Mouse (Mus musculus) stomach, postnatal 0 days (tissue): ENCODE results near the gene Begain. TPM values are rescaled to one million over a fixed set of nuclear protein-coding genes. Genes with fewer than 3 reads are reported as not detected.

Experiments used
- ATAC-seq: fragments of 200-750 bp; cut with Nextera tagmentation; 2 replicates; pipeline ENCODE4 v1.8.0; 2017; ENCODE audit not compliant: low FRiP score, low TSS enrichment
- DNase-seq: peaks from one replicate; pipeline ENCODE4 v3.0.0-alpha.2; 2016; ENCODE audit warnings: low spot score
- H3K27ac ChIP-seq: fragments of 300-500 bp; sonication (generic); replicated peaks from 2 replicates; pipeline ENCODE4 v1.5.1; 2014; ENCODE audit warnings: mild to moderate bottlenecking, control low read depth
- H3K27me3 ChIP-seq: fragments of 300-500 bp; sonication (generic); 2 replicates; pipeline ENCODE4 v1.6.1; 2014; ENCODE audit warnings: low read length; ENCODE audit not compliant: control insufficient read depth, insufficient read depth
- H3K36me3 ChIP-seq: fragments of 300-500 bp; sonication (generic); 2 replicates; pipeline ENCODE4 v1.6.1; 2014; ENCODE audit warnings: low read length, mixed read lengths; ENCODE audit not compliant: control insufficient read depth, insufficient read depth
- H3K4me1 ChIP-seq: fragments of 300-500 bp; sonication (generic); replicated peaks from 2 replicates; pipeline ENCODE4 v1.6.1; 2014; ENCODE audit warnings: antibody characterized with exemption; ENCODE audit not compliant: control insufficient read depth, insufficient read depth
- H3K4me2 ChIP-seq: fragments of 300-500 bp; sonication (generic); replicated peaks from 2 replicates; pipeline ENCODE4 v1.6.1; 2014; ENCODE audit warnings: low read depth, mild to moderate bottlenecking, control low read depth, moderate library complexity
- H3K4me3 ChIP-seq: fragments of 300-500 bp; sonication (generic); 2 replicates; pipeline ENCODE4 v1.5.1; 2014; ENCODE audit warnings: low read depth, low read length, control low read depth
- H3K9ac ChIP-seq: fragments of 300-500 bp; sonication (generic); 2 replicates; pipeline ENCODE4 v1.6.1; 2014; ENCODE audit warnings: mild to moderate bottlenecking, low read length, control low read depth, mixed read lengths
- H3K9me3 ChIP-seq: fragments of 300-500 bp; sonication (generic); 2 replicates; pipeline ENCODE4 v1.6.1; 2016; ENCODE audit warnings: low read length; ENCODE audit not compliant: control insufficient read depth
- CTCF ChIP-seq: IDR thresholded peaks from 2 replicates; pipeline ENCODE4 v1.5.1; 2016; ENCODE audit warnings: antibody characterized with exemption, low read depth, mild to moderate bottlenecking, moderate library complexity
- EP300 ChIP-seq: optimal IDR thresholded peaks from 2 replicates; pipeline ENCODE3; 2016; ENCODE audit warnings: antibody characterized with exemption
- WGBS: fragments of 180-500 bp; shearing (Covaris S2); extraction: QIAGEN DNeasy Blood & Tissue Kit; methylation state at CpG from one replicate; pipeline ENCODE4 v1.1.7; 2014; 5-methylcytosine and 5-hydroxymethylcytosine counted together
- polyA plus RNA-seq: library from polyadenylated mRNA; unstranded; fragments of >200 nt; fragmentation: Nextera tagmentation; extraction: Ambion mirVana; gene quantifications from 2 replicates; pipeline ENCODE4 v1.2.1, GENCODE M21; 2015

The Begain gene
- polyA plus RNA-seq, 1 experiment from 2014 or later = 1.6 TPM

GRCm38 (mm10) chr12:109068738-109069137 is 721 bp upstream of the Begain start:
- H3K4me1 ChIP-seq = peaks cover 3% of the 10 kb centered on the region; the same call in 1 of the 2 replicates
- peak overlapping the region; percentile 91 for H3K4me2 ChIP-seq
- H3K36me3 ChIP-seq = no peaks in the 10 kb centered on the region
- ATAC-seq = no peak
- H3K27ac ChIP-seq = no peak overlapping the region
- H3K9ac ChIP-seq = no peak overlapping the region
- no peaks in the 10 kb centered on the region for H3K27me3 ChIP-seq
- TF ChIP-seq EP300 = no peak
- no peak for TF ChIP-seq CTCF
- no peaks in the 10 kb centered on the region for H3K9me3 ChIP-seq
- DNase-seq = no peak
- H3K4me3 ChIP-seq = no peak overlapping the region
- 58% methylated on average over 7 of the region's 7 CpGs for WGBS

DNA sequence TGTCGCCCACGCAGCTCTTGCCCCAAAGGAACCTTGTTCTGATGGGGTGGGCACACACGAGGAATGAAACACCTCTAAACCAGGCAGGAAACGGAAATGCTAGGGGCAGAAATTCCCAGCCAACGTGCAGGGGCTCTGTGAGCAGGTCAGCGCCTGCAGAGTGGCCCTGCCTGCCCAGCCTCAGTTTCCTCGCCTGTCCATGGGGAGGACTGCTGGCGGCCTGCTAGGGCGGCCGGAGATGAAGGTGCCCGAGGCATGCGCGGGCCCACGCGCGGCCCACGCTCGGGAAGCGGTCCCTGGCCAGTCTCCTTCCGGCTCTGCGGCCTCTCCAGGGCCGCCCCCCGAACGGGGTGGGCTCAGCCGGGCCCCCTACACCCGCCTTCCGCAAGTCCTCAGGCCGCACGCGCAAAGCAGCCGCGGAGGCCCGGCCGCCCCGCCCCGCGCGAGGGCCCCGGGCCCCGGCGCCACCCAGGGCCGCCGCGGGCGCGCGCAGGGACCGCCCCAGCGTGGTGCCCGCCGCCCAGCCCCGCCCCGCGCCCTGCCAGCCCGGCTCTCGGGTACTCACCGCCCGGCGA is 369 bp downstream of the Begain start:
- Histone ChIP-seq H3K9me3 (no peaks in the 10 kb centered on the region), H3K27me3 (no peaks in the 10 kb centered on the region), H3K9ac (peak overlapping the region; percentile 65), H3K4me2 (peak overlapping the region; percentile 91), H3K4me1 (peaks cover 3% of the 10 kb centered on the region; the same call in 1 of the 2 replicates), H3K27ac (no peak overlapping the region), H3K36me3 (no peaks in the 10 kb centered on the region), H3K4me3 (peak overlapping the region; percentile 58)
- WGBS = 1% methylated on average over 46 of the region's 59 CpGs
- TF ChIP-seq CTCF (no peak), EP300 (no peak)
- ATAC-seq (peak; percentile 86), DNase-seq (peak; percentile 59)

- no peak overlapping the region for H3K4me2 ChIP-seq
- 83% methylated on average over 8 of the region's 8 CpGs for WGBS
- no peak overlapping the region for H3K9ac ChIP-seq
- no peak for TF ChIP-seq EP300
- TF ChIP-seq CTCF = no peak
- ATAC-seq (no peak), DNase-seq (no peak)
- H3K27ac ChIP-seq = no peak overlapping the region
- no peaks in the 10 kb centered on the region for H3K9me3 ChIP-seq
- H3K4me1 ChIP-seq = no peaks in the 10 kb centered on the region
- H3K36me3 ChIP-seq = no peaks in the 10 kb centered on the region
- no peak overlapping the region for H3K4me3 ChIP-seq
- H3K27me3 ChIP-seq = peaks cover 3% of the 10 kb centered on the region; the same call in 1 of the 2 replicates
These were observed 9.4 kb downstream of the Begain start for GRCm38 (mm10) chr12:109058660-109059059.

DNA sequence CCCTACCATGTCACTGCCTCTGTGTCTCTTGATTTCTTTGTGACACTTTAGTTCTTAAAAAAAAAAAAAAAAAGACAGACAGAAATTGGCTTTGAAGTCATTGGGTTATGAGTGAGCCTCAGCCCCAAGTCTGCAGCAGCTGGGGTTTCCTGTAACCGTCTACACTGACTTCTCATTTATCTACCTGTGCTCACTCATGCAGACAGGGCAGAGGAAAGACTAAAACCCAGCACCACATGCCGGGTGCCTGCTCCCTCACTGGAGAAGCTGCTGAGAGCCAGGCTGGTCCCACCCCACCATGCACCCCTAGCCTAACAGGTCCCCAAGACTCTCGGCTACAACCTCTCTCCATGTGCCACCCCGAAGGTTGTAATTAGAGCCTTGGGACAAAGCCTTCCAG is 10.3 kb downstream of the Begain start:
- 68% methylated on average over 4 of the region's 4 CpGs for WGBS
- H3K9ac ChIP-seq = no peak overlapping the region
- H3K4me3 ChIP-seq = no peak overlapping the region
- no peaks in the 10 kb centered on the region for H3K4me1 ChIP-seq
- no peak overlapping the region for H3K27ac ChIP-seq
- DNase-seq = no peak
- H3K9me3 ChIP-seq = no peaks in the 10 kb centered on the region
- H3K27me3 ChIP-seq = peaks cover 4% of the 10 kb centered on the region; the same call in 1 of the 2 replicates
- no peak overlapping the region for H3K4me2 ChIP-seq
- TF ChIP-seq EP300 (no peak), CTCF (no peak)
- H3K36me3 ChIP-seq = no peaks in the 10 kb centered on the region
- no peak for ATAC-seq

DNA sequence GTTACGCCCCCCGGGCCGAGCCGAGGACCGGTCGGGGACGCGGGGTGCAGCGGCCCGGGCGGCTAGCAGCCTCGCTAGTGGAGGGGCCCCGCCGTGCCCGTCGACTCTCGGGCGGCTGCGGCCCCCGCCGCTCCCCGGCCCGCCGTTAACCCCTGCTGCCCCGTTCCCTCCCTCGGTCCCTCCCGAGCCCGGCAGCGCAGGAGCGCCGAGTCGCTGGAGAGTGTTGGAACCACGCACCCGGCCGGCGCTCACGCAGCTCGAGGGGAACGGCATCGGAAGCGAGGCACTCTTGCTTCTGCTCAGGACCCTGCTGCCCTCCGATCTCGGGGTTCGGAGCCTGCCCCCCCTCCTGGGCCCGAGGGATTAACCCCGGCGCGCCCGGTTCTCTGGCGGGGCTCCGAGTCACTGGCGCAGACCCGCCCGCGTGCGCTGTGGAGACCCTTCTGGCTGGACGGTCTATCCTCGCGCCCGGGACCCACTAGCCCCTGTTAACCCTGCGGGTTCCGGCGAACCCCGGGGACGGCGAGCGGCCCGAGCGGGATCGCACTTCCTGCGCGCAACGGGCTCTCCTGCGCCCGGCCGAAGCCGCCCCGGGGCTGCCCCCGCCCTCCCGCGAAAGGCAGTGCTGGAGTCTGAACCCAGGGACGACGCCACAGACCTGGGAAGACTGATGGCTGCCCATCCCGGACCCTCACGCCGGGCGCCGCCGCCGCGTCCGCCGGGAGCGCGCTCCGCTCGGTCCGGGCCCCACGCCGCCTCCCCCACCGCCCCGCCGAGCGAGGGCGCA is 14.8 kb downstream of the Begain start:
- H3K27ac ChIP-seq = no peak overlapping the region
- ATAC-seq = peak; percentile 10; the same call in 1 of the 2 replicates
- WGBS = under 1% methylated on average over 77 of the region's 105 CpGs

GRCm38 (mm10) chr12:109049949-109050348 is 18.1 kb downstream of the Begain start:
- ATAC-seq = no peak
- WGBS = 74% methylated on average over 4 of the region's 4 CpGs
- H3K27me3 ChIP-seq = peaks cover 7% of the 10 kb centered on the region; the same call in 1 of the 2 replicates

More for the DNA sequence above, 14.8 kb downstream of the Begain start:
- H3K9me3 ChIP-seq = no peaks in the 10 kb centered on the region
- peaks cover 7% of the 10 kb centered on the region; the same call in 1 of the 2 replicates for H3K27me3 ChIP-seq
- peak overlapping the region; percentile 92 for H3K4me2 ChIP-seq
- no peak for DNase-seq
- peak overlapping the region; percentile 58 for H3K9ac ChIP-seq
- H3K4me3 ChIP-seq = peak overlapping the region; percentile 55
- TF ChIP-seq CTCF (no peak), EP300 (no peak)
- H3K4me1 ChIP-seq = no peaks in the 10 kb centered on the region
- no peaks in the 10 kb centered on the region for H3K36me3 ChIP-seq

More at GRCm38 (mm10) chr12:109049949-109050348, 18.1 kb downstream of the Begain start:
- Histone ChIP-seq H3K27ac (no peak overlapping the region), H3K9ac (no peak overlapping the region), H3K36me3 (no peaks in the 10 kb centered on the region), H3K9me3 (no peaks in the 10 kb centered on the region), H3K4me2 (no peak overlapping the region), H3K4me3 (no peak overlapping the region), H3K4me1 (no peaks in the 10 kb centered on the region)
- TF ChIP-seq EP300 (no peak), CTCF (no peak)
- no peak for DNase-seq
